Mouse (Mus musculus) lung, adult 2 months (tissue): ENCODE results near the gene Flywch1.

Experiments used
- CTCF ChIP-seq: fragments of 200-500 bp; IDR thresholded peaks from 2 replicates; pipeline ENCODE4 v1.5.1; 2011; ENCODE audit warnings: mild to moderate bottlenecking, low read length, control low read depth; ENCODE audit not compliant: insufficient read depth
- POLR2A ChIP-seq: fragments of 200-500 bp; IDR thresholded peaks from 2 replicates; pipeline ENCODE4 v1.6.1; 2011; ENCODE audit warnings: low read depth, mild to moderate bottlenecking, control low read depth, low read length, borderline replicate concordance; ENCODE audit errors: extremely low read depth

DNA sequence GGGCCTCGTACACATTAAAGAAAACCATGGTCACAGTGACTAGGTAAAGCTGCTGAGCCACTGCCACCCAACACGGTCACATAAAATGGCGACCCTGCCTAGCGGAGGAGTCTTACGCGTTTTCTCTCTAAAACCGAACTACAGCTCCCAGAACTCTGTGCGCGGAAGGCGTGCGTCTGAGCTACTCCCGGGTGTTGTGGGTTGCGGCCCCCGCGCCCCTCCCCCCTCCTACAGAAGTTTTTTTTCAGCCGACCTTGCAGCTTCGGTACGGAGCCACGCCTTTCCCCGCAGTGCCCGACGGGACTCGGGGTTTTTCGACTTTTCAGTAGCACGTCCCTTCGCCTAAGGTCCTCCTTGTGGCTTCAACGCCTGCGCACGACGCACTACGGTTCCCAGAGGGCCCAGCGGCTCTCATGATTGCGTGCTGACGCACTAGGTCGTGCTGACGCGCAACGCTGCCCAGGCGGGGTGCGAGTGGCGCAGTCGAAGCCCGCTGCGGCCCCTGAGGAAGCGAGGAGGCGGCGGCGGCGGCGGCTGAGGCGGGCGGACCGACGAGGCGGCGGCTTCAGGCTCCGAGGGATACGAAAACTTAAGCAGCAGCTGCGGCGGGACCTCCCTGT is 31.5 kb upstream of the Flywch1 start:
- peak; percentile 96 for TF ChIP-seq POLR2A
- TF ChIP-seq CTCF: no peak
